In genomic region chr19:29515991-29516390, GRCm38 (mm10) we compare ENCODE assay signal across 18 mouse cellular contexts.
"Had no signal": no experiment of that assay in that cellular context is flagged by ENCODE, and none has a peak within 500 bp of the region (broad histone marks: within the 10 kb centered on the region; RNA-seq: fewer than 3 reads in every experiment).

No protein-coding gene starts in this region.

- H3K27me3 ChIP-seq: limb, embryonic 12.5 days; limb, embryonic 15.5 days; liver, embryonic 12.5 days; liver, embryonic 15.5 days; midbrain, embryonic 12.5 days; neural tube, embryonic 13.5 days had no signal

- H3K36me3 ChIP-seq: midbrain, embryonic 12.5 days; neural tube, embryonic 13.5 days had no signal

- ATAC-seq: intestine, postnatal 0 days; liver, embryonic 12.5 days; midbrain, embryonic 16.5 days had no signal

- H3K4me3 ChIP-seq: layer of hippocampus, adult 2 months; left cerebral cortex, adult 2 months; limb, embryonic 12.5 days; limb, embryonic 15.5 days; liver, embryonic 12.5 days; liver, embryonic 15.5 days; midbrain, embryonic 12.5 days; myocyte; neural tube, embryonic 13.5 days had no signal

- H3K4me1 ChIP-seq: midbrain, embryonic 12.5 days had no signal

- H3K9me3 ChIP-seq: limb, embryonic 15.5 days; liver, embryonic 12.5 days; liver, embryonic 15.5 days; midbrain, embryonic 12.5 days had no signal

- DNase-seq: kidney, adult 2 months; kidney, postnatal 25 days; layer of hippocampus, postnatal 36 days; lung, adult 2 months; retina, postnatal 1 day; thymus, adult 18-20 months; thymus, postnatal 36 days had no signal
